Mouse (Mus musculus): ENCODE measurements around the gene Ltbp1. TPM values are rescaled to one million over a fixed set of nuclear protein-coding genes. Genes with fewer than 3 reads are reported as not detected.

The Ltbp1 gene
- polyA plus RNA-seq, 1 experiment from 2014 or later = 174 TPM

GRCm38 (mm10) chr17:75107879-75108278 is 102.5 kb downstream of the Ltbp1 start:
- POLR2A ChIA-PET = no interaction called here
- in situ Hi-C loops (cut with MboI; ENCODE audit: low pct_unique_long_range_greater_than_20kb) = loop anchor here (25.0 kb wide), 1 partner anchor 429 kb away; no protein-coding TSS in a partner anchor
- DNase-seq (ENCODE audit: low read depth, low spot score) = no peak
- H3K27me3 ChIP-seq = no peaks in the 10 kb centered on the region
- ATAC-seq = no peak
- no peak for TF ChIP-seq CTCF (IDR thresholded peaks at IDR 0.05)
- CTCF ChIA-PET = no interaction called here

- ChIA-PET CTCF (interaction anchor here (1.1 to 1.7 kb wide), 3 partner anchors 10 to 104 kb away, joined by 3 to 5 read pairs (median 4); partner anchors contain the start of gene Ltbp1), POLR2A (interaction anchor here (0.6 kb wide), 1 partner anchor 260 kb away, joined by 3 read pairs; no protein-coding TSS in a partner anchor)
- ATAC-seq = no peak
- in situ Hi-C loops (cut with MboI; ENCODE audit: low pct_unique_long_range_greater_than_20kb) = loop anchor here (25.0 kb wide), 1 partner anchor 428 kb away; no protein-coding TSS in a partner anchor
- no peaks in the 10 kb centered on the region for H3K27me3 ChIP-seq
- DNase-seq (ENCODE audit: low read depth, low spot score) = no peak
- no peak for TF ChIP-seq CTCF (IDR thresholded peaks at IDR 0.05)
Observed at GRCm38 (mm10) chr17:75109081-75109716, 103.8 kb downstream of the Ltbp1 start.

- no peak for TF ChIP-seq CTCF (IDR thresholded peaks at IDR 0.05)
- in situ Hi-C loops (cut with MboI; ENCODE audit: low pct_unique_long_range_greater_than_20kb) = loop anchor here (25.0 kb wide), 1 partner anchor 427 kb away; no protein-coding TSS in a partner anchor
- no peaks in the 10 kb centered on the region for H3K27me3 ChIP-seq
- ATAC-seq = peak; percentile 96
- CTCF ChIA-PET = interaction anchor here (0.7 to 1.8 kb wide), 4 partner anchors 9 to 143 kb away, joined by 3 to 5 read pairs (median 4); no protein-coding TSS in a partner anchor
- peak; percentile 81 for DNase-seq (ENCODE audit: low read depth, low spot score)
- POLR2A ChIA-PET = interaction anchor here (0.7 to 0.8 kb wide), 2 partner anchors 23 to 68 kb away, joined by 3 read pairs; no protein-coding TSS in a partner anchor
Observed at GRCm38 (mm10) chr17:75110252-75111205, 105.2 kb downstream of the Ltbp1 start.

- no peak for TF ChIP-seq CTCF (IDR thresholded peaks at IDR 0.05)
- no peaks in the 10 kb centered on the region for H3K27me3 ChIP-seq
- POLR2A ChIA-PET = no interaction called here
- ATAC-seq = no peak
- CTCF ChIA-PET = no interaction called here
- no peak for DNase-seq (ENCODE audit: low read depth, low spot score)
- in situ Hi-C loops (cut with MboI; ENCODE audit: low pct_unique_long_range_greater_than_20kb) = loop anchor here (25.0 kb wide), 1 partner anchor 422 kb away; no protein-coding TSS in a partner anchor
Observed at GRCm38 (mm10) chr17:75115594-75115993, 110.2 kb downstream of the Ltbp1 start.

GRCm38 (mm10) chr17:75118896-75119295 is 113.5 kb downstream of the Ltbp1 start:
- ATAC-seq (no peak), DNase-seq (ENCODE audit: low read depth, low spot score) (no peak)
- in situ Hi-C loops (cut with MboI; ENCODE audit: low pct_unique_long_range_greater_than_20kb) = loop anchor here (25.0 kb wide), 1 partner anchor 418 kb away; no protein-coding TSS in a partner anchor
- CTCF ChIA-PET = interaction anchor here (0.9 kb wide), 1 partner anchor 15 kb away, joined by 3 read pairs; no protein-coding TSS in a partner anchor
- POLR2A ChIA-PET = no interaction called here
- no peaks in the 10 kb centered on the region for H3K27me3 ChIP-seq
- TF ChIP-seq CTCF (IDR thresholded peaks at IDR 0.05) = no peak

GRCm38 (mm10) chr17:75119422-75119821 is 114.1 kb downstream of the Ltbp1 start:
- H3K27me3 ChIP-seq = no peaks in the 10 kb centered on the region
- no peak for TF ChIP-seq CTCF (IDR thresholded peaks at IDR 0.05)
- in situ Hi-C loops (cut with MboI; ENCODE audit: low pct_unique_long_range_greater_than_20kb) = loop anchor here (25.0 kb wide), 1 partner anchor 418 kb away; no protein-coding TSS in a partner anchor
- ChIA-PET CTCF (interaction anchor here (0.7 to 0.9 kb wide), 2 partner anchors 8 to 15 kb away, joined by 3 to 4 read pairs; no protein-coding TSS in a partner anchor), POLR2A (no interaction called here)
- ATAC-seq (no peak), DNase-seq (ENCODE audit: low read depth, low spot score) (no peak)

GRCm38 (mm10) chr17:75120071-75120470 is 114.7 kb downstream of the Ltbp1 start:
- CTCF ChIA-PET = interaction anchor here (0.7 to 1.3 kb wide), 2 partner anchors 9 to 33 kb away, joined by 4 to 5 read pairs; no protein-coding TSS in a partner anchor
- H3K27me3 ChIP-seq = no peaks in the 10 kb centered on the region
- in situ Hi-C loops (cut with MboI; ENCODE audit: low pct_unique_long_range_greater_than_20kb) = loop anchor here (25.0 kb wide), 1 partner anchor 417 kb away; no protein-coding TSS in a partner anchor
- DNase-seq (ENCODE audit: low read depth, low spot score) = no peak
- no peak for TF ChIP-seq CTCF (IDR thresholded peaks at IDR 0.05)
- POLR2A ChIA-PET = no interaction called here
- no peak for ATAC-seq

GRCm38 (mm10) chr17:75122584-75123282 is 117.4 kb downstream of the Ltbp1 start:
- no peak for ATAC-seq
- ChIA-PET POLR2A (no interaction called here), CTCF (no interaction called here)
- in situ Hi-C loops (cut with MboI; ENCODE audit: low pct_unique_long_range_greater_than_20kb) = loop anchor here (25.0 kb wide), 1 partner anchor 415 kb away; no protein-coding TSS in a partner anchor
- no peak for DNase-seq (ENCODE audit: low read depth, low spot score)
- TF ChIP-seq CTCF (IDR thresholded peaks at IDR 0.05) = peak; percentile 33
- no peaks in the 10 kb centered on the region for H3K27me3 ChIP-seq

GRCm38 (mm10) chr17:75128337-75128935 is 123.1 kb downstream of the Ltbp1 start:
- ChIA-PET CTCF (no interaction called here), POLR2A (no interaction called here)
- DNase-seq (ENCODE audit: low read depth, low spot score) = no peak
- no peak for ATAC-seq
- peak; percentile 60 for TF ChIP-seq CTCF (IDR thresholded peaks at IDR 0.05)
- no peaks in the 10 kb centered on the region for H3K27me3 ChIP-seq
- in situ Hi-C loops (cut with MboI; ENCODE audit: low pct_unique_long_range_greater_than_20kb) = no loop called here

Data from Patski (cell line).